Mouse (Mus musculus) embryonic facial prominence, embryonic 15.5 days (tissue): Measurements from ENCODE around the gene Dpy19l3. TPM values are rescaled to one million over a fixed set of nuclear protein-coding genes. Genes with fewer than 3 reads are reported as not detected.

Experiments used
- ATAC-seq: fragments of 200-750 bp; cut with Nextera tagmentation; 2 replicates; pipeline ENCODE4 v1.8.0; 2017; ENCODE audit warnings: low read depth, moderate TSS enrichment; ENCODE audit not compliant: insufficient number of reproducible peaks, low FRiP score, low TSS enrichment
- H3K27ac ChIP-seq: fragments of 300-500 bp; sonication (generic); replicated peaks from 2 replicates; pipeline ENCODE4 v1.5.1; 2015; ENCODE audit warnings: mild to moderate bottlenecking, inconsistent platforms
- H3K27me3 ChIP-seq: fragments of 300-500 bp; sonication (generic); 2 replicates; pipeline ENCODE4 v1.6.1; 2015; ENCODE audit warnings: inconsistent platforms
- H3K36me3 ChIP-seq: fragments of 300-500 bp; sonication (generic); 2 replicates; pipeline ENCODE4 v1.6.1; 2015; ENCODE audit warnings: mild to moderate bottlenecking, inconsistent platforms
- H3K4me1 ChIP-seq: fragments of 300-500 bp; sonication (generic); 2 replicates; pipeline ENCODE4 v1.6.1; 2015; ENCODE audit warnings: inconsistent platforms
- H3K4me2 ChIP-seq: fragments of 300-500 bp; sonication (generic); replicated peaks from 2 replicates; pipeline ENCODE4 v1.6.1; 2015; ENCODE audit warnings: mild to moderate bottlenecking, inconsistent platforms
- H3K4me3 ChIP-seq: fragments of 300-500 bp; sonication (generic); replicated peaks from 2 replicates; pipeline ENCODE4 v1.5.1; 2015; ENCODE audit warnings: mild to moderate bottlenecking, inconsistent platforms
- H3K9ac ChIP-seq: fragments of 300-500 bp; sonication (generic); 2 replicates; pipeline ENCODE4 v1.6.1; 2015; ENCODE audit warnings: inconsistent platforms
- H3K9me3 ChIP-seq: fragments of 300-500 bp; sonication (generic); replicated peaks from 2 replicates; pipeline ENCODE4 v1.6.1; 2016; ENCODE audit warnings: inconsistent platforms
- WGBS: fragments of 180-500 bp; shearing (Covaris S2); methylation state at CpG from one replicate; pipeline ENCODE4 v1.1.7; 2015; 5-methylcytosine and 5-hydroxymethylcytosine counted together
- polyA plus RNA-seq: library from polyadenylated mRNA; unstranded; fragments of >200 nt; fragmentation: Nextera tagmentation; extraction: Ambion mirVana; gene quantifications from 2 replicates; pipeline ENCODE4 v1.2.1, GENCODE M21; 2015

Dpy19l3 gene
- polyA plus RNA-seq, 1 experiment from 2014 or later: 22.8 TPM

DNA sequence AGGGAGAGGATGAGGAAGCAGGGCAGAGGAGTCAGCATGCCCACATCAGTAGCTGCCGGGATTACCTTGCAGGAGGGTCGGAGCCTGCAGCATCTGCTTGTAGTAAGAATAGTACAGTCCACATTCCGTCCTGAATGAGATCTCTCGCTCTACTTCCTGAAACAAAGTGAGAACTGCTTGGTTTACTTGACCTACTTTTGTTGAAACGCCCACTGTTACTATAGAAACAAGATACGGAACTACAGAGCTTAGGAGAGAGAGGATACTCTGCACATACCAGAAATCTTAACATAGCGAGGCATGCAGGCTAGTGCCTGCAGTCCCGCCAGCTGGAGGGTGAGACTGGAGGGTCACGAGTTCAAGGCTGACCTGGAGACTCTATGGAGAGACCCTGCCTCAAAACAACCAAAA lies 24.6 kb downstream of the Dpy19l3 start:
- peaks cover 27% of the 10 kb centered on the region for H3K36me3 ChIP-seq
- no peaks in the 10 kb centered on the region for H3K9me3 ChIP-seq
- H3K4me3 ChIP-seq: no peak overlapping the region
- 80% methylated on average over 9 of the region's 9 CpGs for WGBS
- H3K4me2 ChIP-seq: no peak overlapping the region
- no peaks in the 10 kb centered on the region for H3K27me3 ChIP-seq
- H3K27ac ChIP-seq: no peak overlapping the region
- no peak for ATAC-seq
- no peaks in the 10 kb centered on the region for H3K4me1 ChIP-seq
- H3K9ac ChIP-seq: no peak overlapping the region

DNA sequence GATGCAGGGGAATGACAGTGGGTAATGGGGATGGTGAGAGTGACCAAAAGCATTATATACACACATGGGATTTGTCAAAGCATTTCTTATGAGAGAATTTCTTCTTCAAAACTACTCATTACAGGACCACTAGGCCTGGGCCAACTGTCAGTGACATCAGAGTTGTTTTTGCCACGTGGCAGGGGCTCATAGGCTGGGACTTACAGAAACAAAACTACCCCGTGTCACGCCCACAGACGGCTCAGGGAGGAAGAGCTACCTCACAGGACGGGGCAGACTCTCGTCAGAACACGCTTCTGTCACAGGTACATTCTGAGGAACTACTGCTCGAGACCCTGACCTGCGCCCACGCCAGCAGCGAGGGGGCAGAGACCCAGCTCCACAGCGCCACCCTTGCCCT lies 25.9 kb downstream of the Dpy19l3 start:
- H3K4me1 ChIP-seq: no peaks in the 10 kb centered on the region
- H3K9ac ChIP-seq: no peak overlapping the region
- no peak for ATAC-seq
- H3K4me2 ChIP-seq: no peak overlapping the region
- H3K4me3 ChIP-seq: no peak overlapping the region
- 88% methylated on average over 12 of the region's 12 CpGs for WGBS
- peaks cover 33% of the 10 kb centered on the region for H3K36me3 ChIP-seq
- H3K27ac ChIP-seq: no peak overlapping the region
- no peaks in the 10 kb centered on the region for H3K9me3 ChIP-seq
- no peaks in the 10 kb centered on the region for H3K27me3 ChIP-seq

DNA sequence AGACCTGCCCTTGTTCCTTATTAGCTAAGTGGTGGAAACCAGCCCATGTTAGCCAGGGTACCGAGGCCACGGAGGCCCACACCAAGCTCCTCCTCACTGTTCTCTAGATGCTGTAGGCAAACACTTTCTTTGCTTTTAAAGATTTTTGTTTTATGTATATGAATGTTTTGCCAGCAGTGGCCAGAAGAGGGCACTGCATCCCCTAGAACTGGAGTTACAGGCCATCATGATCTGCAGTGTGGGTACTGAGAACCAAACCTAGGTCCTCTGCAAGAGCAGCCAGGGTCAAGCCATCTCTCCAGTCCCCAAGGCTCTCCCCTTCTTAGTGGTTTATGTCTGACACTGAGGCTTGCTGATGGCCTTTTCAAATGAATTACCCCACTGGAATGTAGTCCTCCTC lies 31.2 kb downstream of the Dpy19l3 start:
- Histone ChIP-seq H3K9me3 (no peaks in the 10 kb centered on the region), H3K9ac (no peak overlapping the region), H3K4me2 (no peak overlapping the region), H3K36me3 (peaks cover 58% of the 10 kb centered on the region), H3K27me3 (no peaks in the 10 kb centered on the region), H3K4me3 (no peak overlapping the region), H3K27ac (no peak overlapping the region), H3K4me1 (no peaks in the 10 kb centered on the region)
- 93% methylated on average over 2 of the region's 2 CpGs for WGBS
- ATAC-seq: no peak

DNA sequence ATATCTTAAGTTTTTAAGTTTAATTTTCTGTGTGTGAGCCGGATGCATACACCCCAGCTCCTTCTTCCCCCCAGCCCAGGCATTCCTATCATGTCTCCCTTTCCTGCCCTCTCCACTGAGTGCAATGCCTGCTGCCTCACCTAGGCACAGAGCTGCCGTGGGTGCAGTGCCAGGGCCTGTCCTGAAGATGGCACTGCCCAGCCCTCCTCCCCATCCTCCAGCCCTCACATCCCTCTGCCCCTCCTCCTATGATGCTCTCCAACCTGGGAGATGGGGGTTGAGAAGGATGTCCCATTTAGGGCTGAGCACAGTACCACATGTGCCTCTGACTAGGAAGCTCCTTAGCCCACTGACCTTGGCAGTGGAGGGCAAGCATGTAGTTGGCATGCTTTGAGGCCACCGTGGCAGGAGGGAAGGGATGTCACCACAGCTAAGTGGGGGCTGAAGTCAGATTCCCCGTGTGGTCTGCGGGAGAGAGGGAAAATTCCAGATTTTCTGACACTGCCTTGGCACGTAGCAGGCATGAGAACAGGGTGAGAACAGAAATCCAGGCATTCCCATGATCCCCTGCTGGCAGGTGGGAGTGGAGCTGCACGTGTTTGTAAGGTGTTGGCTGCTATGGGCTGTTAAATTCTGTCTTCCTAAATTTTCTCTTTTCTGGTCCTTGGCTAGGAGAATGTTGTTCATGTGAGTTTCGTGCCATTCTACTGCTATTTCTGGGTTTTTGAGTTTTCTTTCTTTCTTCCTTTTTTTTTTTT lies 35.7 kb downstream of the Dpy19l3 start:
- 83% methylated on average over 8 of the region's 8 CpGs for WGBS
- H3K36me3 ChIP-seq: peaks cover 53% of the 10 kb centered on the region
- H3K9me3 ChIP-seq: no peaks in the 10 kb centered on the region
- no peaks in the 10 kb centered on the region for H3K4me1 ChIP-seq
- no peak for ATAC-seq
- H3K9ac ChIP-seq: no peak overlapping the region
- no peak overlapping the region for H3K4me2 ChIP-seq
- H3K27ac ChIP-seq: no peak overlapping the region
- no peaks in the 10 kb centered on the region for H3K27me3 ChIP-seq
- no peak overlapping the region for H3K4me3 ChIP-seq

DNA sequence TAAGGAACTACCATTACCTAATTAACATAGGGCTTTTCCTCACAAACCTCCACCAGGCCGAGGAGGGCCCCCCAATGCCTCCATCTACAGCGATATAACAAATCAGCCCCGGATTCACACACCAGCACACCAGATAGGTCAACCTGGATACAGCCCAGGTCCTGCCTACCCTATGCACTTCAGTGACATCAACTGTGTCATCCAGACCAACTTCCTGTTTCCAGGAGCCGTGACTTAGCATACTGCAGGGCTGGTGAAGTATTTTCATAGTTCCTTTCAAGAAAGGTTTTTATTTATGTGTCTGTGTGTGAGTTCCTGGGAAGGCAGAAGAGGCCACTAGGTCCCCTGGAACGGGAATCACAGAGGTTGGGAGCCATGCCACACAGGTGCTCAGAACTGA lies 43.9 kb downstream of the Dpy19l3 start:
- H3K9me3 ChIP-seq: no peaks in the 10 kb centered on the region
- no peaks in the 10 kb centered on the region for H3K4me1 ChIP-seq
- no peak overlapping the region for H3K27ac ChIP-seq
- WGBS: 87% methylated on average over 5 of the region's 5 CpGs
- H3K27me3 ChIP-seq: no peaks in the 10 kb centered on the region
- H3K4me2 ChIP-seq: no peak overlapping the region
- H3K4me3 ChIP-seq: no peak overlapping the region
- no peak overlapping the region for H3K9ac ChIP-seq
- ATAC-seq: no peak
- H3K36me3 ChIP-seq: peaks cover 48% of the 10 kb centered on the region

DNA sequence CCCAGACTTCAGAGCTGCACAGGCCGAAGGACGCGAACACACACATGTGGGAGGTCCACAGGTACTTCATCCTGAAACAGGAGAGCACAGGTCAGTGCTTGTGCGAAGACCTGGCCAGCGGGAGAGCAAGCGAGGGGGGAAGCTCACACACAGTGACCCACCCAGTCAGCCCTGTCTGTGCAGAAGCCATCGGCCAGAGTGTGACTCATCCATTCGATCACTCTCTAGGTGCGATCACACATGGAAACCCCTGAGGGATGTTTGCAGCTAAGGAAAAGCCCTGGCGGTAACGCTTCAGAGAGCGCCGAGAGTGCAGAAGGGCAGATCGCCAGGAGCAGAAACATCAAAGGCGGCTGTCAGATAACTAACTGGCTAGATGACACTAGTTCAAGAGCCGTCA lies 46.2 kb downstream of the Dpy19l3 start:
- Histone ChIP-seq H3K4me2 (no peak overlapping the region), H3K9ac (no peak overlapping the region), H3K9me3 (no peaks in the 10 kb centered on the region), H3K4me3 (no peak overlapping the region), H3K36me3 (peaks cover 38% of the 10 kb centered on the region), H3K27me3 (no peaks in the 10 kb centered on the region), H3K4me1 (no peaks in the 10 kb centered on the region), H3K27ac (no peak overlapping the region)
- no peak for ATAC-seq
- 76% methylated on average over 16 of the region's 16 CpGs for WGBS

DNA sequence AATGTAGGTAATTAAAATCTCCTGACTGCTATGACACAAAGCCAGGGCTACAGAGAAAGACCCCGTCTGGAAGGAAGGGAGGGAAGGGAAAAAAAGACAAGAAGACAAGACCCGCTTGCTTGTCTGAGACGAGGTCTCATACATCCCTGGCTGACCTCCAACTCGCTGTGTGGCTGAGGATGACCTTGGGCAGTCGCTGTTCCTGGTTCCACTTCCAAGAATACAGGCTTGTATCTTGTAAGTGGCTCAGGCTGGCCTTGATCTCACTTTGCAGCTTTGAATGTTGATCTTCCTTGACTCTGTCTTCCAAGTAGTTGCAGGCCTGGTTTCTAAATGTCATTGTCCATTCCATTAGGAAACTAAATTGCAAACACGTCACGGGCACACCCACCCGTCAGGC lies 55.2 kb downstream of the Dpy19l3 start:
- Histone ChIP-seq H3K27ac (no peak overlapping the region), H3K4me2 (no peak overlapping the region), H3K27me3 (no peaks in the 10 kb centered on the region), H3K4me1 (no peaks in the 10 kb centered on the region), H3K36me3 (peaks cover 29% of the 10 kb centered on the region; the same call in 1 of the 2 replicates), H3K9ac (no peak overlapping the region), H3K9me3 (no peaks in the 10 kb centered on the region), H3K4me3 (no peak overlapping the region)
- 89% methylated on average over 8 of the region's 8 CpGs for WGBS
- no peak for ATAC-seq

DNA sequence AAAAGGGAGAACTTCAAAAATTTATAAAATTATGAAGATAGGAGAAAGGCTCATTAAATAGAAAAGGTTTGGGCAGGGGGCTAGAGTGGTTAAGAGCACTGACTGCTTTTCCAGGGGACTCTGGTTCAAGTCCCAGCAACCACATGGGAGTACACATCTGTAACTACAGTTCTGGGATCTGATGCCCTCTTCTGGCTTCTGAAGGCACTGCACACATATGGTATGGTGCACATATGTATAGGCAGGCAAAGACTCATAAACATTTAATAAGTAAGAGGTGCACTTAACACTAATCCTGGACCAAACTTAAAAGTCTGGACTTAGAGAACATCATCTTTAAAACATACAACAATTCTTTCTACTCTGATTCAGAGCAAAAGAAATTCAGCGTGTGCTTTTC lies 56.2 kb downstream of the Dpy19l3 start:
- no peaks in the 10 kb centered on the region for H3K27me3 ChIP-seq
- H3K9me3 ChIP-seq: no peaks in the 10 kb centered on the region
- no peak overlapping the region for H3K4me3 ChIP-seq
- WGBS: 91% methylated on average over 1 of the region's 1 CpGs
- no peak overlapping the region for H3K27ac ChIP-seq
- no peak overlapping the region for H3K4me2 ChIP-seq
- ATAC-seq: no peak
- H3K36me3 ChIP-seq: 0 out of 2 replicates have a peak, but pooled peaks cover 24% of the 10 kb centered on the region
- H3K9ac ChIP-seq: no peak overlapping the region
- H3K4me1 ChIP-seq: no peaks in the 10 kb centered on the region

DNA sequence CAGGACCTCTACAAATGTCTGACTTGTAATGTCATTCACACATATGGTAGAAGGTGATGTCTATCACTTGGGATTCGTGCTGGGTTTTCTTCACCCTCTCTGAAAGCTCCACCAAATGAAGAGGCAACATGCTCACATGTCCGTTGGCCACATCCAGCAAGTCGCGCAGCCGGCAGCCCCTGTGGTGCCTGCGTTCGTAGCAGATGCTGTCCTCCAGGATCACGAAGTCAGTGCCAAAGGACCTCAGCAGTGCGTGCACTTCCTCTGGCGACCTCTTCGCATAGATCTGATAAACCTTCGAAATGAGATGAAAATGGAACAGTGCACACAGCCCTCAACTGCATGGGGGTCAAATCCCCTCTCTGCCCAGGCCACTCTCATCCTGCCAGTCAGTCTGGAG lies 61.6 kb downstream of the Dpy19l3 start:
- Histone ChIP-seq H3K4me2 (no peak overlapping the region), H3K9ac (no peak overlapping the region), H3K27ac (no peak overlapping the region), H3K9me3 (no peaks in the 10 kb centered on the region), H3K36me3 (peaks cover 5% of the 10 kb centered on the region; the same call in 1 of the 2 replicates), H3K27me3 (no peaks in the 10 kb centered on the region), H3K4me1 (peaks cover 18% of the 10 kb centered on the region), H3K4me3 (no peak overlapping the region)
- ATAC-seq: no peak
- WGBS: 93% methylated on average over 12 of the region's 12 CpGs

DNA sequence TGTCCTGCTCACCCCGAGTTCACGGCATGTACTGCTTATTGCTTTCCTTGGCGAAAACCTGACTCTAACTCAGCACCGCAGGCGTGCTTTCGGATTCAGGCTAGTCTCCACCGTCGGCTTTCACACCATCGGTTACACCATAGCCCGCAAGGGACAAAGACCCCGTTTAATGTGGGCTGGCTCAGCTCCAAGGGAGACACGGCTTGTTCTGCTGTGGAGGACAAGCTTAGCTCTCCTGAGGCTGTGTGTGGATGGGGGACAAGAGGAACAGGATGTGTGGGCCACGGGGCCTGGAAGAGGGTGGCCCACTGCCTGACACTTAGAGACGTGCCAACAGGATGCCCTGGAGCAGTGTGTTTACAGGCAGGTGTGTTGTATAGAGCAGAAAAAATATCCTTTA lies 62.1 kb downstream of the Dpy19l3 start:
- Histone ChIP-seq H3K4me2 (no peak overlapping the region), H3K27me3 (no peaks in the 10 kb centered on the region), H3K4me1 (peaks cover 23% of the 10 kb centered on the region), H3K9ac (no peak overlapping the region), H3K27ac (no peak overlapping the region), H3K4me3 (no peak overlapping the region), H3K36me3 (peaks cover 5% of the 10 kb centered on the region; the same call in 1 of the 2 replicates), H3K9me3 (no peaks in the 10 kb centered on the region)
- 72% methylated on average over 14 of the region's 14 CpGs for WGBS
- ATAC-seq: no peak

DNA sequence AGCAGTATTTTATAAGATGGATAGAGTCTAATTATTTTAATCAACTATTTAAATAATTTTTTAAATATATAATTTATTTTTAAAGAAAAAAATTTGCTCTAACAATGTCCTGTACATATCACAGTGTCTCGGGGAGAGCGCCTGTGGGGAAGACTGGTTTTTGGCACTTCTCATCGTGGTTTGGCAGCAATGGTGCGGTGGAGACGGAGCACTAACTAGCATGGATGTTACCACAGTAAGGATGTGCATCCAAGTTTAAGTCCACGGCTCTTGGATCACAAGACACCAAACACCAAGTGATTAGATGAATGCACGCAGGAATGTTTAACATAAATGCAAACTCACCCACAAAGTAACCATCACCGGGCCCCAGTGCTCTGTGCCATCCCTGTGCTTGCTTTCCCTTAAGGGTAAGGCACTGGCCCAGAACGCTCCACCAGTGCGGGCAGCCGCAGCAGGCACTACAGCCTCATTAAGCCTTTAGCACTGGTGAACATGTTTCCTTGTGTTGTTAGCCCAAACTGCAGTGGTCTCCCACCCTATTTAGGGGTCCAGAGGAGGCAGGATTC lies 65.4 kb downstream of the Dpy19l3 start:
- Histone ChIP-seq H3K9ac (no peak overlapping the region), H3K36me3 (no peaks in the 10 kb centered on the region; the same call in 1 of the 2 replicates), H3K4me2 (no peak overlapping the region), H3K27ac (0 out of 2 replicates have a peak overlapping the region, but pooled peaks have one; percentile 22), H3K4me1 (peaks cover 36% of the 10 kb centered on the region), H3K27me3 (no peaks in the 10 kb centered on the region), H3K4me3 (no peak overlapping the region), H3K9me3 (no peaks in the 10 kb centered on the region)
- 59% methylated on average over 11 of the region's 11 CpGs for WGBS
- peak; percentile 71 for ATAC-seq
